Mouse (Mus musculus) MN1 (cell line): ENCODE data around the gene Rapgef5.

ENCODE experiments used
- DNase-seq: peaks from one replicate; pipeline ENCODE4 v3.0.0-alpha.2; 2016; ENCODE audit warnings: low spot score

The Rapgef5 gene

GRCm38 (mm10) chr12:117619523-117620023, 103.3 kb downstream of the Rapgef5 start:
- no peak for DNase-seq

- no peak for DNase-seq
Measured at GRCm38 (mm10) chr12:117622972-117623371, 106.7 kb downstream of the Rapgef5 start.

DNA sequence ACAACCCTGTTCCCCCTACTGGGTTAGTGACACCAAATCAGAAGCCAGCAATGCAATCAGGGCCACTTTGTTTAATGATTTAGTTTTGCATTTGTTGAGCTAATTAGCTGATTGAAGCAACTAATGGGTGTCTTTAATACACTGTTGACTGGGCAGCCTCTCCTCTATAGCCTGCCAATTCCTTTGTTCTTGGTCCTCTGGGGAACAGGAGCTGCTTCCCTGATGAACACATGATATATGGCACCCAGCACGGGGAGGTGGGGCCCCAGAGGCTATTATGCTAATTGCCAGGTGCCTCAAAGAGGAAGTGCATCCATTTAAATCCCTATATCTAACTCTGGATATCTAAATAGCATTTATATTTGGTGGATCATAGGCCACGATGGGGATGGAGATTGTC, 111.0 kb downstream of the Rapgef5 start:
- peak; percentile 57 for DNase-seq

- DNase-seq, result no peak
Measured at GRCm38 (mm10) chr12:117628321-117629093, 112.2 kb downstream of the Rapgef5 start.

- DNase-seq, result no peak
Measured at GRCm38 (mm10) chr12:117632133-117632532, 115.9 kb downstream of the Rapgef5 start.

GRCm38 (mm10) chr12:117636139-117636772, 120.0 kb downstream of the Rapgef5 start:
- DNase-seq, result no peak

DNA sequence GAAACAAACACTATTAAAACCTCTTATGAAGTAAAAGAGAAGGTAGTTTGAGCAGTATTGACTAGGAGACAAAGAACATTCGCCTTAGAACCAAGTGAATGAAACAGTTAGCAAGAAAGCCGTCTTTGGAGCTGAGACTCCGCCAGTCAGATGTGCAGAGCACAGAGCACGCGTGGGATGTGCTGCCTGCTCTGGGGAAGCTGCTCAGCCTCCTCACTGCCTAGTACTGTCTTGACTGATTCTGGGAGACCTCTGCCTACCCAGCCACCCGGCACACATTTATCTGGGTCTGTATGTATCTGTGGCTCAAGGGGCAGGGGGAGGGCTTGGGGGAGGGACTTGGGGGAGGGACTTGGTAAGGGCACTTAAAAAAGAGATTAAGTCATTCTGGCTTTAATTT, 120.7 kb downstream of the Rapgef5 start:
- DNase-seq, result no peak

GRCm38 (mm10) chr12:117638833-117639232, 122.6 kb downstream of the Rapgef5 start:
- no peak for DNase-seq

- no peak for DNase-seq
Measured at GRCm38 (mm10) chr12:117639356-117640121, 123.3 kb downstream of the Rapgef5 start.

- DNase-seq, result no peak
Measured at GRCm38 (mm10) chr12:117642512-117642911, 126.2 kb downstream of the Rapgef5 start.

DNA sequence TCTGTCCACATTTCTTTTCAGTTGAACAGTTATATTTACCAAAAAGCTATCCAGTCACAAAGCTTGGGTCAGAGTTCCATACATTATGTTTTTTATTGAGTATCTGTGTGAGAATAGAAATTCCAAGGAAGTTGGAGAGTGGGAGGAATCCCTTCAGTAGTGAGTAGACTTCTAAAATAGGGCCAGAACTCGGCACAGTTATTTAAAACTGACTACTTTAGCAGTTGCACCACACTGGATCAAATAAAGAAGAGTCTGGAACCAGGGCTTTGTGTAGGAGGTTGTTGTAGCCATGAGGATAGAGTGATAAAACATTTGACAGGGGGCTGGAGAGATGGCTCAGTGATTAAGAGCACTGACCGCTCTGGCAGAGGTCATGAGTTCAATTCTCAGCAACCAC, 129.5 kb downstream of the Rapgef5 start:
- DNase-seq, result no peak

GRCm38 (mm10) chr12:117653920-117654472, 137.7 kb downstream of the Rapgef5 start:
- no peak for DNase-seq

- DNase-seq, result no peak
Measured at GRCm38 (mm10) chr12:117656935-117657334, 140.7 kb downstream of the Rapgef5 start.

GRCm38 (mm10) chr12:117657766-117658165, 141.5 kb downstream of the Rapgef5 start:
- no peak for DNase-seq

DNA sequence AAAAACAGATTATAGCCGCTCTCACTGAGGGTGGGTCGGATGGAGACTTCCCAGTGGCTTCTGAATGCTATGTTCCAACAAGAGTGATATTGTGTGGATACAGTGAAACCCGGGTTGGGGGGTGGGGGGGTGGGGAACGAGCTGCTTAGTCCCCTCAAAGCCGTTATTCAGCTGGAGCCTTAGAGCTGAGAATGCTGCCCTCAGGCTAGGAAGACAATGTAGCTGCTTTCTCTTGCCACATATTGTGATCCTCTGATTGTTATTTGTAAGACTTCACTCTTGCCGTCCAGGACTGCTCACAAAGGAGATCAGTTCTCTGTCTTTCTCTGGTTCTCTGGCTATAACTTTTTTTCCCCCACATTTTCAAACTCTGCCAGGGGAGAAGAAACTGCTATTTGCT, 142.5 kb downstream of the Rapgef5 start:
- DNase-seq, result no peak

DNA sequence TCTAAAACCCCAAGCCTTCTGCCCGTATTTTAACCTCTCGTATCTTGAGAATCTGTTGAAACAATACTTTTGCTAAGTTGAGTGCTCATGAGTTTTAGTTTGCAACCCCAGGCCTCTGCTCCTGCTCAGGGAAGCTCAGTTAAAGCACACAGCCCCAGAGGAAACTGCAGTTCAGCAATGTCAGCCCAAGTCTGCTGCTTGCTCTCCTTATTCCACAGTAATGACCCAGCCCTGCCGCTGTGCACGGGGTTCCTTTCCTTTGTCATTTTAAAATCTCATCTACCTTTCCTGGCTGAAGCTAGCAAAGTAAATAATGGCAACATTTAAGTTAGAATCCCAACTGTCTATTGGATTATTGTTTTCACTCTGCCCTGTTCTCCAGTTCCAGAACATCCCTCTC, 144.1 kb downstream of the Rapgef5 start:
- no peak for DNase-seq

DNA sequence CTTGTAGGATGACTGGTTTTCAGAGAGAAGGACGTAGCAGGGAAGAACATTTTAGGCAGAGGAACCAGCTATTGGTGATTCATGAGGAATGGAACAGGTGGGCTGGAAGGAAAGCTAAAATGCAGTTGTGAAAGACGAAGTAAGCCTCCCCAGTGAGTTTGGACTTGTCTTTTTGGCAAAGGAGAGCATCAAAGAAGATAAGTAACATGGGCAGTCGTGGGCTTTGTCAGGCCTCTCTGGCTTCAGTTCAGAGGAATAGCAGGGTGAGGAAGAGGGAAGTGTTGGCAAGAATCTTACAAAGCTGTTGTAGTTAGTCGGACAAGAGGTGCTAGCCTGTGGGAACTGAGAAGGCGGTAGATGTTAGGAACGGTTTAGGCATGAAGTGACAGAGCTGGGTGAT, 145.6 kb downstream of the Rapgef5 start:
- no peak for DNase-seq

DNA sequence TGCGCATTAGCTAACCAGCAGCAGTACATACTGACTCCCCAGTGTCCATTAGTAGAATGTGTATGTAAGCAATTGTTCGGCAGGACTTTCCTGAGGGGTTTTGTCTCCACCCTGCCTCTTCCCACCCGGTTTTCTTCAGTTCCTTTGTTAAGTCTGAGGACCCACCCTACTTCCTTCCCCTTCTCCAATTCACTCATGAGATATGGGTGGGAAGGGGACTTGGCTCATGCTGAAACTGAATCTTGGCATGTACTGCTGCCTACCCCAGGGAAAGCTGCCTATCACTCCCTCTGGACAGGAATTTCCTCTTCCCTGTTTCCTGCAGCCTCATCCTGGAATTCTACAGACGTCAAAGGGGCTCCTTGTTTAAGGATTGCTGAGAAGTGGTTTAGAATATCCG, 147.4 kb downstream of the Rapgef5 start:
- no peak for DNase-seq

GRCm38 (mm10) chr12:117664644-117665043, 148.4 kb downstream of the Rapgef5 start:
- no peak for DNase-seq

GRCm38 (mm10) chr12:117666391-117666790, 150.1 kb downstream of the Rapgef5 start:
- DNase-seq, result no peak

- DNase-seq, result no peak
Measured at GRCm38 (mm10) chr12:117669610-117670400, 153.5 kb downstream of the Rapgef5 start.

GRCm38 (mm10) chr12:117673188-117673587, 156.9 kb downstream of the Rapgef5 start:
- no peak for DNase-seq
